Mouse (Mus musculus) ES-Bruce4 (cell line): ENCODE results near the gene Chp2. TPM values are rescaled to one million over a fixed set of nuclear protein-coding genes. Genes with fewer than 3 reads are reported as not detected.
"Not testable (repeated sequence)": the region's sequence is repeated elsewhere in the genome, so short reads cannot be mapped to it uniquely, and the experiment has no call there.

Source experiments
- H3K27ac ChIP-seq: 2 replicates; pipeline ENCODE4 v1.5.1; 2012; ENCODE audit warnings: low read length, inconsistent platforms; ENCODE audit not compliant: insufficient read depth
- H3K27me3 ChIP-seq: 2 replicates; pipeline ENCODE4 v1.6.1; 2012; ENCODE audit warnings: mild to moderate bottlenecking, low read length, inconsistent platforms; ENCODE audit not compliant: control insufficient read depth, poor library complexity, insufficient read depth, severe bottlenecking
- H3K36me3 ChIP-seq: 2 replicates; pipeline ENCODE4 v1.6.1; 2012; ENCODE audit warnings: inconsistent platforms, mild to moderate bottlenecking, low read length, moderate library complexity; ENCODE audit not compliant: control insufficient read depth, poor library complexity, insufficient read depth, severe bottlenecking
- H3K4me1 ChIP-seq: one replicate; pipeline ENCODE4 v1.8.1; 2011; ENCODE audit warnings: low read length; ENCODE audit not compliant: control insufficient read depth, insufficient read depth
- H3K4me3 ChIP-seq: 2 replicates; pipeline ENCODE4 v1.5.1; 2011; ENCODE audit warnings: low read depth, mild to moderate bottlenecking, low read length
- H3K9ac ChIP-seq: 2 replicates; pipeline ENCODE4 v1.6.1; 2012; ENCODE audit warnings: low read depth, mild to moderate bottlenecking, inconsistent platforms; ENCODE audit not compliant: poor library complexity, severe bottlenecking
- H3K9me3 ChIP-seq: replicated peaks from 2 replicates; pipeline ENCODE4 v1.6.1; 2012; ENCODE audit warnings: mild to moderate bottlenecking, low read length, inconsistent platforms; ENCODE audit not compliant: control insufficient read depth, poor library complexity, insufficient read depth, severe bottlenecking
- CTCF ChIP-seq: IDR thresholded peaks from one replicate; pipeline ENCODE4 v1.8.1; 2011; ENCODE audit warnings: low read depth, low read length
- EP300 ChIP-seq: IDR thresholded peaks from 2 replicates; pipeline ENCODE4 v1.6.1; 2011; ENCODE audit warnings: low read depth, low read length; ENCODE audit not compliant: insufficient read depth
- POLR2A ChIP-seq: IDR thresholded peaks from one replicate; pipeline ENCODE4 v1.8.1; 2011; ENCODE audit warnings: low read length; ENCODE audit not compliant: insufficient read depth
- polyA plus RNA-seq: library from polyadenylated mRNA; stranded (reverse); fragments of >200 nt; gene quantifications from 2 replicates; pipeline ENCODE4 v1.2.4, GENCODE M21; 2011; ENCODE audit warnings: low read depth; ENCODE audit not compliant: missing spikeins, insufficient read depth, insufficient read length

Chp2 gene
- polyA plus RNA-seq, 1 experiment = not detected

- H3K4me3 ChIP-seq = no peak overlapping the region
- H3K4me1 ChIP-seq = no peaks in the 10 kb centered on the region
- H3K27ac ChIP-seq = no peak overlapping the region
- TF ChIP-seq EP300 (no peak), POLR2A (no peak), CTCF (no peak)
- no peaks in the 10 kb centered on the region for H3K27me3 ChIP-seq
- no peak overlapping the region for H3K9ac ChIP-seq
- H3K36me3 ChIP-seq = no peaks in the 10 kb centered on the region
- H3K9me3 ChIP-seq = no peaks in the 10 kb centered on the region; the same call in 1 of the 2 replicates
Measured at GRCm38 (mm10) chr7:122229916-122230315, 10.6 kb downstream of the Chp2 start.

GRCm38 (mm10) chr7:122230866-122231265, 11.6 kb downstream of the Chp2 start:
- Histone ChIP-seq H3K4me1 (no peaks in the 10 kb centered on the region), H3K9ac (no peak overlapping the region), H3K4me3 (no peak overlapping the region), H3K9me3 (no peaks in the 10 kb centered on the region; the same call in 1 of the 2 replicates), H3K36me3 (no peaks in the 10 kb centered on the region), H3K27me3 (no peaks in the 10 kb centered on the region), H3K27ac (no peak overlapping the region)
- TF ChIP-seq EP300 = no peak
- TF ChIP-seq CTCF = no peak
- TF ChIP-seq POLR2A = no peak

GRCm38 (mm10) chr7:122238939-122239338, 19.6 kb downstream of the Chp2 start:
- Histone ChIP-seq H3K27ac (no peak overlapping the region), H3K36me3 (no peaks in the 10 kb centered on the region), H3K4me1 (no peaks in the 10 kb centered on the region), H3K4me3 (no peak overlapping the region), H3K9me3 (no peaks in the 10 kb centered on the region), H3K27me3 (no peaks in the 10 kb centered on the region), H3K9ac (no peak overlapping the region)
- TF ChIP-seq POLR2A (no peak), CTCF (no peak), EP300 (no peak)

GRCm38 (mm10) chr7:122240413-122241119, 21.3 kb downstream of the Chp2 start:
- H3K27me3 ChIP-seq = no peaks in the 10 kb centered on the region
- H3K4me3 ChIP-seq = no peak overlapping the region
- no peaks in the 10 kb centered on the region for H3K4me1 ChIP-seq
- TF ChIP-seq POLR2A (no peak), EP300 (no peak), CTCF (no peak)
- H3K27ac ChIP-seq = no peak overlapping the region
- no peaks in the 10 kb centered on the region for H3K9me3 ChIP-seq
- H3K36me3 ChIP-seq = no peaks in the 10 kb centered on the region
- no peak overlapping the region for H3K9ac ChIP-seq

- Histone ChIP-seq H3K4me3 (no peak overlapping the region), H3K27me3 (no peaks in the 10 kb centered on the region), H3K36me3 (no peaks in the 10 kb centered on the region), H3K4me1 (no peaks in the 10 kb centered on the region), H3K9me3 (no peaks in the 10 kb centered on the region), H3K27ac (no peak overlapping the region), H3K9ac (no peak overlapping the region)
- TF ChIP-seq EP300 (no peak), CTCF (no peak), POLR2A (no peak)
Measured at GRCm38 (mm10) chr7:122242260-122242659, 23.0 kb downstream of the Chp2 start.

- H3K9me3 ChIP-seq, H3K27me3 ChIP-seq, H3K9ac ChIP-seq, H3K4me3 ChIP-seq, H3K36me3 ChIP-seq, H3K4me1 ChIP-seq, H3K27ac ChIP-seq: not testable (repeated sequence)
Measured at GRCm38 (mm10) chr7:122242744-122243143, 23.4 kb downstream of the Chp2 start.
